Mouse (Mus musculus): Measurements from ENCODE around the gene Trove2. TPM values are rescaled to one million over a fixed set of nuclear protein-coding genes. Genes with fewer than 3 reads are reported as not detected.

Gene Trove2
- polyA plus RNA-seq, 1 experiment from 2014 or later: 12.4 TPM

Other genes with a start within 250 kb of the Trove2 start
- gene B3galt2, start 136.4 kb downstream of the Trove2 start, polyA plus RNA-seq (2015; fragmentation: Nextera tagmentation; extraction: Ambion mirVana): 0.21 and 0.23 TPM in 2 replicates
- gene Cdc73, start 74.2 kb downstream of the Trove2 start, polyA plus RNA-seq (2015; fragmentation: Nextera tagmentation; extraction: Ambion mirVana): 26.7 and 28.0 TPM in 2 replicates
- gene Glrx2, start 60.7 kb downstream of the Trove2 start, polyA plus RNA-seq (2015; fragmentation: Nextera tagmentation; extraction: Ambion mirVana): 91.2 and 94.7 TPM in 2 replicates
- gene Uchl5, start 204 bp upstream of the Trove2 start, polyA plus RNA-seq (2015; fragmentation: Nextera tagmentation; extraction: Ambion mirVana): 102 and 107 TPM in 2 replicates
- 39.4 and 47.4 TPM in 2 replicates for gene Rgs2, start 227.1 kb upstream of the Trove2 start, polyA plus RNA-seq (2015; fragmentation: Nextera tagmentation; extraction: Ambion mirVana)